Mouse (Mus musculus) kidney, adult 2 months (tissue): Measurements from ENCODE around the gene Tom1l1.

ENCODE experiments used
- CTCF ChIP-seq: fragments of 200-500 bp; conservative IDR thresholded peaks from 2 replicates; pipeline ENCODE4 v1.5.1; 2011; ENCODE audit warnings: low read depth, mild to moderate bottlenecking, control low read depth, low read length, moderate library complexity, mixed read lengths; ENCODE audit not compliant: insufficient read depth, insufficient read length
- POLR2A ChIP-seq: fragments of 200-500 bp; IDR thresholded peaks from one replicate; pipeline ENCODE4 v1.6.1; 2011; ENCODE audit warnings: low read depth, low read length, control low read depth

- no peak for TF ChIP-seq POLR2A
- no peak for TF ChIP-seq CTCF
These were observed 20.8 kb downstream of the Tom1l1 start for GRCm38 (mm10) chr11:90667325-90667724.
